Mouse (Mus musculus): ENCODE results near the gene Rnf150. TPM values are rescaled to one million over a fixed set of nuclear protein-coding genes. Genes with fewer than 3 reads are reported as not detected.

The Rnf150 gene
- polyA plus RNA-seq, 1 experiment from 2014 or later, result 1.4 TPM

DNA sequence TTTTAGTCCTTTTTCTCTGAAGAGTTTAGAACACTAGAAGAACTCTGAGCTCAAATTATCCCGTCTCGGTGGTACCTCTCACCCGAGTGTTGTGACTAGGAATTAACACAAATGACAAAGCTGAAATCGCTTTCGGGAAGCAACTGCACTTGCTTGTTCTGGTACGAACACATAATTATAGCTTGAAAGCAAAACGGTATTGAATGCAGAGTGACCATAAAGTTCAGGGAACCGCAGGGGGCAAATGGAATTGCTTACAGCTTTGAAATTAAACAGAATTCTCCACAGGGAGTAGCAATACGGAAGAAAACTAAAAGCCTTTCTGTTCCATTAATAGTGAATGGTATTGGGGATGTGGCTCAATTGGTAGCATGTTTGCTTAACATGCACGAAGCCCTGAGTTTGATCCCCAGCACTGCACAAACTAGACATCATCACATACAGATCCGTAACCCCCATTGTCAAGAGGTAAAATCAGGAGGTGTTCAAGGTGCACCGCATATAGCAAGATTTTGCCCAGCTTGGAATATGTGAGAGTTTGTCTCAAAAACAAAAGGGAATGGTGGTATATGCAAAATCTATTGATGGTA is 38.5 kb downstream of the Rnf150 start:
- H3K27ac ChIP-seq (ENCODE audit: low read depth), result no peak overlapping the region
- H3K4me3 ChIP-seq (ENCODE audit: low read depth, low read length), result no peak overlapping the region
- DNase-seq (no peak), ATAC-seq (ENCODE audit: insufficient read depth) (no peak)
- no peak overlapping the region for H3K9ac ChIP-seq
- H3K4me2 ChIP-seq, result no peak overlapping the region
- no peaks in the 10 kb centered on the region for H3K9me3 ChIP-seq (ENCODE audit: low read depth, low read length)
- 88% methylated on average over 12 of the region's 12 CpGs for WGBS
- no peaks in the 10 kb centered on the region for H3K27me3 ChIP-seq (ENCODE audit: insufficient read depth, low read length)
- TF ChIP-seq CTCF (IDR thresholded peaks at IDR 0.05; ENCODE audit: low read depth), result no peak
- H3K36me3 ChIP-seq (ENCODE audit: insufficient read depth), result no peaks in the 10 kb centered on the region
- no peaks in the 10 kb centered on the region for H3K4me1 ChIP-seq (ENCODE audit: insufficient read depth)

DNA sequence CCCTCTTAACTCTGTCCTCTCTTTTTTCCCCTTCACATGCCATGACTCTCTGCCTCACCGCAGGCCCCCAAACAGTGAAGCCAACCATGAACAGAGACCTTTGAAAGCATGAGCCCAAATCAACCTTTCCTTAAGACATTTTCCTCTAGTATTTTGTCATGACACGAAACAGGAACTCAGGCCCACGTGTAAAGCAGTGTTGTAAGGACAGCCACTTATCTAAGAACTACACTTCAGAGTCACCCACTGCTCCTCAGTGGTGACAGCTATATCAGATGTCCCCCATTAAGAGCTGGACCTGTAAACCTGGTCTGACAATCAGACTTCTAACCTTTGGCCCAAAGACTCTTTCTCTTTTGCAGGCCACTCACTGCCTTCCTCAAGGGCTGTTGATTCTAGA is 40.3 kb downstream of the Rnf150 start:
- H3K4me3 ChIP-seq (ENCODE audit: low read depth, low read length), result no peak overlapping the region
- DNase-seq, result no peak
- ATAC-seq (ENCODE audit: insufficient read depth), result no peak
- no peaks in the 10 kb centered on the region for H3K27me3 ChIP-seq (ENCODE audit: insufficient read depth, low read length)
- H3K36me3 ChIP-seq (ENCODE audit: insufficient read depth), result no peaks in the 10 kb centered on the region
- no peak for TF ChIP-seq CTCF (IDR thresholded peaks at IDR 0.05; ENCODE audit: low read depth)
- no peak overlapping the region for H3K4me2 ChIP-seq
- H3K9ac ChIP-seq, result no peak overlapping the region
- H3K4me1 ChIP-seq (ENCODE audit: insufficient read depth), result no peaks in the 10 kb centered on the region
- H3K9me3 ChIP-seq (ENCODE audit: low read depth, low read length), result no peaks in the 10 kb centered on the region
- H3K27ac ChIP-seq (ENCODE audit: low read depth), result no peak overlapping the region
- 48% methylated on average over 3 of the region's 3 CpGs for WGBS

DNA sequence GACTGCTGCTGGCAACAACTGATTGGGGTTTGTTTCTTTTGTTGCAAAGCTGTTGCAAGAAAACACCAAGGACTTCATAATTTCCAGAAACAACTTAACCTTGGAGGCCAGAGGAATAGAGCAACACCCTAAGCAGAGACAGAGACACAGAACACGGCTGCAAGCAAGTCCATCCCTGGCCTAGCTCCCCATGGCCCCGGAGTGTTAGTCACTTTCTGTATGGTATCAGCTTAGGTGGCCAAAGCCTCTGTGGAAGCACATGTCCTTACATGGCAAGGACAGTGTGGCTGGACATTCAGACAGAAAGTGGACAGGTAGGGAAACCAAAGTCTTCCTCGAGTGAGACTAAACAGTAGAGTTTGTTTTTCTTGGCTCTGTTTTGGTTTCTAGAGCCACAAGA is 44.1 kb downstream of the Rnf150 start:
- no peaks in the 10 kb centered on the region for H3K27me3 ChIP-seq (ENCODE audit: insufficient read depth, low read length)
- ATAC-seq (ENCODE audit: insufficient read depth) (no peak), DNase-seq (no peak)
- no peak overlapping the region for H3K9ac ChIP-seq
- no peak overlapping the region for H3K27ac ChIP-seq (ENCODE audit: low read depth)
- H3K36me3 ChIP-seq (ENCODE audit: insufficient read depth), result no peaks in the 10 kb centered on the region
- 68% methylated on average over 3 of the region's 3 CpGs for WGBS
- no peaks in the 10 kb centered on the region for H3K4me1 ChIP-seq (ENCODE audit: insufficient read depth)
- no peak for TF ChIP-seq CTCF (IDR thresholded peaks at IDR 0.05; ENCODE audit: low read depth)
- no peaks in the 10 kb centered on the region for H3K9me3 ChIP-seq (ENCODE audit: low read depth, low read length)
- no peak overlapping the region for H3K4me2 ChIP-seq
- no peak overlapping the region for H3K4me3 ChIP-seq (ENCODE audit: low read depth, low read length)

DNA sequence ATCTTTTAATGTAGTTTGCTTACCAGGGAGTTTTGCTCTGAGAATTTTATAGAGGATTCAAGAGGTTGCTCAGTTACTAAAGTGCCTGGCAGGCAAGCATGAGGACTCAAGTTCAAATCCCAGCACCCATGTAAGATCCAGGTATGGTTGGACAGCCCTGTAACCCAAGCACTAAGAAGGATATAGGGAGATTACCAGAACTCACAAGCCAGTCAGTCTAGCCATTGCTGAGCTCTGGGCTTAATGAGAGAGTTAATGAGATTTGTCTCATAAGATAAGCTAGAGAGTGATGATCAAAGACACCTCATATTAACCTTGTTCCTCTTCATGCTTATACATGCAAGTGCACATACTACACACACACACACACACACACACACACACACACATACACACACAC is 48.3 kb downstream of the Rnf150 start:
- Histone ChIP-seq H3K27ac (ENCODE audit: low read depth) (no peak overlapping the region), H3K4me3 (ENCODE audit: low read depth, low read length) (no peak overlapping the region), H3K9me3 (ENCODE audit: low read depth, low read length) (no peaks in the 10 kb centered on the region), H3K4me1 (ENCODE audit: insufficient read depth) (no peaks in the 10 kb centered on the region), H3K4me2 (no peak overlapping the region), H3K36me3 (ENCODE audit: insufficient read depth) (no peaks in the 10 kb centered on the region), H3K9ac (no peak overlapping the region), H3K27me3 (ENCODE audit: insufficient read depth, low read length) (no peaks in the 10 kb centered on the region)
- no peak for TF ChIP-seq CTCF (IDR thresholded peaks at IDR 0.05; ENCODE audit: low read depth)
- DNase-seq, result no peak
- ATAC-seq (ENCODE audit: insufficient read depth), result no peak

DNA sequence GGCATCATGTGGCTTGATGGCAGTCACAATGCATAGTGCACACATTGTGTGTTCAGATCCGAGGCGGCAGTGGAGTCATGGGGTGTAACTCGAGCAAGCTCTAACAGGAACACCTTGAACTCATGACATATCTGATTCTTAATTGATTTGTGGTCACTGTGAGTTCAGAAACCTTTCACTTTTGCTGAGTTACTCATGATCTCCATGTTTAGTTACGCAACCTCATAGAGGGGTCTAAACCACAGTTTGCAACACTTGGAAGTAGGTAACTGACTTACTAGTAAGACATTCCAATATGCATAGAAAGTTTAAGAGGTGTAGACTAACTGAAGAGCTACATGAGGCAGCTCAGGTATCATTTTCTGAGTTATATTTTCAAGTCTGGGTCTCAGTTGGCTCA is 49.1 kb downstream of the Rnf150 start:
- H3K9me3 ChIP-seq (ENCODE audit: low read depth, low read length), result no peaks in the 10 kb centered on the region
- 88% methylated on average over 4 of the region's 4 CpGs for WGBS
- DNase-seq, result no peak
- TF ChIP-seq CTCF (IDR thresholded peaks at IDR 0.05; ENCODE audit: low read depth), result no peak
- no peaks in the 10 kb centered on the region for H3K27me3 ChIP-seq (ENCODE audit: insufficient read depth, low read length)
- H3K4me2 ChIP-seq, result no peak overlapping the region
- no peaks in the 10 kb centered on the region for H3K36me3 ChIP-seq (ENCODE audit: insufficient read depth)
- no peak overlapping the region for H3K9ac ChIP-seq
- no peak overlapping the region for H3K4me3 ChIP-seq (ENCODE audit: low read depth, low read length)
- no peaks in the 10 kb centered on the region for H3K4me1 ChIP-seq (ENCODE audit: insufficient read depth)
- H3K27ac ChIP-seq (ENCODE audit: low read depth), result no peak overlapping the region
- no peak for ATAC-seq (ENCODE audit: insufficient read depth)

DNA sequence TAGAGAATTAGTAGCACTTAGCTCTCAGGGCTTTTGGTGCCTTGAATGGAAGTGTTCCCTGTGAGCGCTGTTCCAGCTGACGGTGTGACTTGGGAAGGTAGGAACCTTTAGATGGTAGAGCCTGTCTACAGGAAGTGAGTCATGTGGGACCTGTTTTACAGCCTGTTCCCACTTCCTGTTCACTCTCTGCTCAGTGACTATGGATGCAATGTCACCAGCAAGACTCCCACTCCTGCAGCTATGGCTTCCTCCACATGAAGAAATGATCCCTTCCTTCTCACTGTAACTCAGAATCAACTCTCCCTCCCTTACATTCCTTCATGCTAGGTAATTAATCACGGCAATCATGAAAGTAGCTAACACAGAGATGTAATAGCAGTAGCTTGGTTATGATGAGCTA is 51.4 kb downstream of the Rnf150 start:
- Histone ChIP-seq H3K27me3 (ENCODE audit: insufficient read depth, low read length) (no peaks in the 10 kb centered on the region), H3K4me2 (no peak overlapping the region), H3K4me1 (ENCODE audit: insufficient read depth) (no peaks in the 10 kb centered on the region), H3K9ac (no peak overlapping the region), H3K4me3 (ENCODE audit: low read depth, low read length) (no peak overlapping the region), H3K27ac (ENCODE audit: low read depth) (no peak overlapping the region), H3K36me3 (ENCODE audit: insufficient read depth) (no peaks in the 10 kb centered on the region), H3K9me3 (ENCODE audit: low read depth, low read length) (no peaks in the 10 kb centered on the region)
- WGBS, result 85% methylated on average over 3 of the region's 3 CpGs
- TF ChIP-seq CTCF (IDR thresholded peaks at IDR 0.05; ENCODE audit: low read depth), result no peak
- ATAC-seq (ENCODE audit: insufficient read depth) (no peak), DNase-seq (no peak)

DNA sequence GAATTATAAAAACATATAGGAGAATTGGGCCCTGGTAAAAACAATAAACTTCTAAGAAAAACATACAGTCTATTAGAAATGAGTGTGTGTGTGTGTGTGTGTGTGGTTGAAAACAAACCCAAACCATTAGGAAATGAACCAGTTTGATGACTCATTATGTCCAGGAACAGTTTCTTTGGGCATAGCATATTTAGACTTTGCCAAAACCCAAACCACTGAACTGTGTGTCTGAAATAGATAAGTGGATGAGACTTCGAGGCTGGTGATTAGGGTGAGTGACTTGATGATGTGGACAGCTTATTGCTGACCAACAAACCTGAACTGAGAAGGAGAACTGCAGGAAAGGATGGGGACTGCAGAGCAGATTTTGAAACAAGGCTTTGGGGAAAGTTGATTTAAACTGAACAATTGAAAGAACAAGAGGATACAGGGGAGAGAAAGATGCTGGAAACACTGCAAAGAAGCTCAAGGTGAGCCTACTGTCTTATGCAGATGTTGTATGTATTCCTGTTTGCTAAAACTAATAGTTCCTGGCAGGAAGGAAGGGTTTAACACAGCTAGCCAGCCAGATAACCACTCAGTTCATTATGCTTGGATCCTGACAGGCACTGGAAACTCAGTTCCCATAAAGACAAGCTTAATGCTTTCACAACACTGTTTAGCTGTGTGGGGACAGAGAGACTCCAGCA is 53.8 kb downstream of the Rnf150 start:
- 29% methylated on average over 1 of the region's 1 CpGs for WGBS
- Histone ChIP-seq H3K9me3 (ENCODE audit: low read depth, low read length) (no peaks in the 10 kb centered on the region), H3K4me1 (ENCODE audit: insufficient read depth) (no peaks in the 10 kb centered on the region), H3K4me2 (no peak overlapping the region), H3K27ac (ENCODE audit: low read depth) (no peak overlapping the region), H3K4me3 (ENCODE audit: low read depth, low read length) (no peak overlapping the region), H3K9ac (no peak overlapping the region), H3K27me3 (ENCODE audit: insufficient read depth, low read length) (no peaks in the 10 kb centered on the region), H3K36me3 (ENCODE audit: insufficient read depth) (no peaks in the 10 kb centered on the region)
- TF ChIP-seq CTCF (IDR thresholded peaks at IDR 0.05; ENCODE audit: low read depth), result no peak
- ATAC-seq (ENCODE audit: insufficient read depth), result no peak
- DNase-seq, result no peak
